Mouse (Mus musculus) thymus, adult 2 months (tissue): ENCODE measurements around the gene Rhov.

Source experiments
- CTCF ChIP-seq: fragments of 200-500 bp; IDR thresholded peaks from 2 replicates; pipeline ENCODE4 v1.5.1; 2012; ENCODE audit warnings: mild to moderate bottlenecking, control low read depth, low read length, moderate library complexity, borderline replicate concordance; ENCODE audit not compliant: control insufficient read depth, poor library complexity, insufficient read depth; ENCODE audit errors: extremely low read depth
- POLR2A ChIP-seq: fragments of 200-500 bp; IDR thresholded peaks from 2 replicates; pipeline ENCODE4 v1.6.1; 2012; ENCODE audit warnings: mild to moderate bottlenecking, low read length, control low read depth, moderate library complexity; ENCODE audit not compliant: control insufficient read depth, poor library complexity, insufficient read depth; ENCODE audit errors: extremely low read depth

- no peak for TF ChIP-seq CTCF
- no peak for TF ChIP-seq POLR2A
These were observed 22.8 kb upstream of the Rhov start for GRCm38 (mm10) chr2:119293776-119294390.
